Mouse (Mus musculus): Measurements from ENCODE around the gene Ahdc1. TPM values are rescaled to one million over a fixed set of nuclear protein-coding genes. Genes with fewer than 3 reads are reported as not detected.
A peak's percentile ranks its signal among the peaks of the same experiment; 100 is the strongest.

Ahdc1 gene
- polyA plus RNA-seq, 1 experiment from 2014 or later, result 9.0 TPM

DNA sequence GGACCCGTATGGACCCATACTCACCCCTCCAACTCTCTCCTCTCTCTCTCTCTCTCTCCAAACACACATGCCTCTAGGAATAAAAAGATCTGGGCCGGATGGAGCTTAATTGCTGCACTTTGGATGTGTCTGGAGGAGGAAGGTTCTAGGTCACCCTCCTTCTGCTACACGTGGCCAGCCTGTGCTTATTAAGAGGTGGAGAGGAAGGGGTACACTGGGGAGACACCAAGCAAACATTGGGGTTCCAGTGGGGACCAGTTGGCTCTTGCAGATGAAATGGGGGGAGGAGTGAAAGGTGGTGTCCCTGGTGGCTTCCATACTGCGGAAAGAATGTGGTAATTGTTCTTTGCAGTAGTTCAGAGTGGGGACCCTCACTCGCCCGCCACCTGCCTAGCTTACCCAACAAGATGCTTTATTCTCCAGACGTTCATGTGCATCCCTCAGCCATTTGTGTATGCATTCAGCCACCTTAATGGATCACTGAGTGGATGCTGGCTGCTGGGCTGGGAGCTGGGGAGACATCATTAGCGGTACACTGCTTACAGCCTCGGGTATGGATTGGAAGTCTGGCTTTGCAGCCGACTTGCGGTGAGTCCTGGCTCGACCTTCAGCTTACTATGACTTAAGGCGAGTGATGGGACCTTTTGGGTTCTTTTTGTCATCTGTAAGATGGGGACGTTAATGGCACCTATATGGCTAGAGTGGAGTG lies 104.8 kb downstream of the Ahdc1 start:
- WGBS, result 79% methylated on average over 14 of the region's 14 CpGs
- H3K4me3 ChIP-seq, result no peak overlapping the region
- no peak for DNase-seq (ENCODE audit: low spot score)
- no peaks in the 10 kb centered on the region for H3K36me3 ChIP-seq
- H3K4me1 ChIP-seq (replicated peaks), result peaks cover 40% of the 10 kb centered on the region
- H3K27ac ChIP-seq, result peak overlapping the region; percentile 87
- no peaks in the 10 kb centered on the region for H3K27me3 ChIP-seq (ENCODE audit: insufficient read depth, poor library complexity, severe bottlenecking)
- no peaks in the 10 kb centered on the region for H3K9me3 ChIP-seq

DNA sequence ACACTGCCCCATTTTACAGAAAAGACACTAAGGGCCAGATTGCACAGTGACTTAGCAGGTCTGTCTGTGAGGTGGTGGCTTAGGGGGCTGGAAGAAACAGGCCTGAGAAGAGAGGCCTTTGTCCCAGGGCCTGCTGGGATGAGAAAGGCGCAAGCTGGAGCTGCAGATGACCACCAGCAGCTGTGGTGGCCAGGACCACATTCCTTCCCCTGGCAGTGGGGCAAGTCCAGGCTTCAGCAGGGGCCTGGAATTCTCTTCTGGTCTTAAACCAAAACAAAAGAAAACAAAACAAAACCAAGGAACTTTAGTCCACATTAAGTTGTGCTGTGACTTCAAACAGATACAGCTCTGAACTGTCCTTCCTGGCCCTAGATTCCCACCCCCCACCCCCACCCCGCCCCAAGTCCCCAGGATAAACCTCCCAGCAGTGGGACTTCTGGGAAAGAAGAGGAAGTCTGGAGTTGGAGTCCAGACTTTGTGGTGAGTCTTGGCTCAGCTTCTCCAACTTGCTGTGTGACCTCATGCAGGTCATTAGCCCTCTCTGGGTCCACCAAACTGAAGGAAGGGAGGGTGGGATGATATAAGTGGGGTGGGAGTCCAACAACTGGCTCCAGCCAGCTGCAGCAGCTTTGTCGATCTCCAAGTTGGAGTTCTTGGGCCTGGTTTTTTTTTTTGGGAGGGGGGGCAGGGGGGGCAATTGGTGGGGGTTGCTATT lies 105.9 kb downstream of the Ahdc1 start:
- no peaks in the 10 kb centered on the region for H3K9me3 ChIP-seq
- no peak overlapping the region for H3K4me3 ChIP-seq
- H3K36me3 ChIP-seq, result no peaks in the 10 kb centered on the region
- no peak for DNase-seq (ENCODE audit: low spot score)
- no peaks in the 10 kb centered on the region for H3K27me3 ChIP-seq (ENCODE audit: insufficient read depth, poor library complexity, severe bottlenecking)
- 49% methylated on average over 3 of the region's 3 CpGs for WGBS
- peaks cover 48% of the 10 kb centered on the region for H3K4me1 ChIP-seq (replicated peaks)
- H3K27ac ChIP-seq, result peak overlapping the region; percentile 87

DNA sequence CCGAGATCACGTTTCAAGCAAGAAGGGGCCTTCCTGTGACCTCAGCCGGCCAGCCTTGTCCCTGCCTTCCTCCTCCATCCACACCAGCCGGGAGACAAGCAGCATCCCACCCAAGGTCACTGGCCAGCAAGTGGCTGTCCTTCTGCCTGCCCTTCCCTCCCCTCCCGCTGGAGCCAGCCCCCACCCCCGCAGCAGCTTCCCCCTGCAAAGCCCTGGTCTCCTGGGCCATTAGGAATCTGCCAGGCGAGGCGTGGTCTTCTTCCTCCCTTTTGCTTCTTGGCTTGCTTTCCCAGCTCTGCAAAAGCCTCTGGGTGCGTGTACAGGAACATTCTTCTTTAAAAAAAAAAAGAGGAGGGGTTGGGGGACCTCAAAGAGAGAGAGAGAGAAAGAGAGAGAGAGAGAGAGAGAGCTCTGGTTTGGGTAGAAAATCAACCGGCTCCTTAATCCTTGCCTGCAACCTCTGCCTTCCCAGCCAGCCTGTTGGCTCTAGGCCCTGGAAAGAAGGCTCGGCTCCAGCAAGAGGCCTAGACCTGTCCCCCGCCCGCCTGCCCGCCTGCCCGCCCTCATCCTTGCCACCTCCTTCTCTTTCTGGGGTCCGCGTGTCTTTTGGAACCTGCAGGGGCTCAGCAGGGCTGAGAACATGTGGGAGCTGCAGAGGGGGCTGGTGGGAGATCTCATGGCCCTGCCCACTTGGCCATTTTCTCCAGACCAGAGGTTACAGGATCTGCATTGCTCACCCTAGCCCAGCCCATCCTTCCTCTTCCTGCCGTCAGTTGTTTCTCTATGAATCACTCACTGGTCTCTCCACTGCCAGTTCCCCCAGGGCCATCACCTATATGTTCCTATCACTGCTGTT lies 106.7 kb downstream of the Ahdc1 start:
- Histone ChIP-seq H3K27me3 (ENCODE audit: insufficient read depth, poor library complexity, severe bottlenecking) (no peaks in the 10 kb centered on the region), H3K9me3 (no peaks in the 10 kb centered on the region), H3K4me3 (peak overlapping the region; percentile 24; the same call in 1 of the 2 replicates), H3K36me3 (no peaks in the 10 kb centered on the region), H3K4me1 (replicated peaks) (peaks cover 55% of the 10 kb centered on the region), H3K27ac (peak overlapping the region; percentile 87)
- peak; percentile 71 for DNase-seq (ENCODE audit: low spot score)
- WGBS, result 24% methylated on average over 18 of the region's 18 CpGs

DNA sequence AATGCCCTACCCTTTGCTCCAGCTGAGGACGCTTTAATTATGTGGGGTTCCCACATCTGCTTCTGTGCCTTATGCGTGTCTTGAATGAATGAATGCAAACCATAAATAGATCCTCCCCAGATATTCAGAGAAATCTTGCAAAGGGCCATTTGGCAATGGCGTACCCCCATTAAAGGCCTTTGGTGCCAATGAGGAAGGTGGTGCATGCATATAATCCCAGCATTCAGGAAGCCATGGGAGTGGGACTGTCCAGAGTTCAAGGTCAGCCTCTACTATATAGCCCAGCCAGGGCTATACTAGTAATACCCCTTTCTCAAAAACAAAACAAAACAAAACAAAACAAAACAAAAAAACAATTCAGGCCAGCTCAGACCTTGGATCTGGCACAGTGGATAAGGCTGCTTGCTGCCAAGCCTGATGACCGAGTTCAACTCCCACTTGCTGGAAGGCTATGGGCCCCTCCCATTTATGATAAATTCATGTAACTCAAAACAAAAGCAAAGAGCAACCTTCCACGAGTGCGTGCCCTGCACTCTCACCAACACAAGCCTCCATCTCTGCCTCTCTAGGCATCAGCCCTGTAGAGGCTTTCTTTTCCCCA lies 107.8 kb downstream of the Ahdc1 start:
- Histone ChIP-seq H3K27me3 (ENCODE audit: insufficient read depth, poor library complexity, severe bottlenecking) (no peaks in the 10 kb centered on the region), H3K9me3 (no peaks in the 10 kb centered on the region), H3K27ac (peak overlapping the region; percentile 29; the same call in 1 of the 2 replicates), H3K4me1 (replicated peaks) (peaks cover 49% of the 10 kb centered on the region), H3K36me3 (no peaks in the 10 kb centered on the region), H3K4me3 (no peak overlapping the region)
- 86% methylated on average over 6 of the region's 6 CpGs for WGBS
- DNase-seq (ENCODE audit: low spot score), result no peak

DNA sequence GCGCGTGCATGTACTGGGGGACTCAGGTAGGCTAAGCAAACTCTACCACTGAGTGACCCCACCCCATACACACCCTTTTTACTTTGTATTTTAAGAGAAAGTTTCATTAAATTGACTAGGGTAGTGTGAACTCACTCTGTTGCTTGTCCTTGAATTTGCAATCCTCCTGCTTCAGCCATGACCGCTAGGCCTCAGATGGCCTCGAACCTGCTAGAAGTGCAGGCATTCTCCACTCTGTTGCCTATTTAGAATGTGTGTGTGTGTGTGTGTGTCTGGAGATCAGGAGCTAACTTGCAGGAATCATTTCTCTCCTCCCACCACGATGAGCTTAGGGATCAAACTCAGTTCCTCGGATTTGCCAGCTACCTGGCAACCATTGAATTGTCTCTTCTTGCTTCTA lies 108.5 kb downstream of the Ahdc1 start:
- 88% methylated on average over 6 of the region's 6 CpGs for WGBS

DNA sequence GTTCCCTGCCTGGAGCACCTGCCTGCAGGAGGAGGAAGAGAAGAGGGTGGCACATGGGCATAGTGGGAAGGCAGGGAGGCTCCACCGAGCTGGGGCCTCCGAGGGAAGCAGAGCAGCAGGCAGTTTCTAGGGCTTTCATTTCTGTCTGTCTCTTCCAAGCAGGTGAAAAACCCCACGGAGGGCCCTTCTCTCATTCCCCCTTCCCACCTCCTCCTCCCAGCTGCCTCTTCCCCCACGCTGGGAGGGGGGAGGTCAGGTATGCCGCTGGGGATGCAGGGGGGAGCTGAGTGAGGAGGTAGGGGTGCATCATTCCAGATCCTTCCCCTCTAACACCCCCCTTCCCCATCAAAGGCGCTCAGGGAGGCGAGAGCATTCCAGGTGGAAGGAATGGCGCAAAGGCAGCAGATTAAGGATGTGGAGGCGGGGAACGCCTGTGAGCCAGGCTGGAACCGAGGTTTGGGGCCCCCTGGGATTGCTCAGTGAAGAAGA lies 109.8 kb downstream of the Ahdc1 start:
- 9% methylated on average over 11 of the region's 11 CpGs for WGBS
- H3K27ac ChIP-seq, result peak overlapping the region; percentile 31

More for the DNA sequence above, 108.5 kb downstream of the Ahdc1 start:
- H3K27me3 ChIP-seq (ENCODE audit: insufficient read depth, poor library complexity, severe bottlenecking), result no peaks in the 10 kb centered on the region
- H3K27ac ChIP-seq, result no peak overlapping the region
- DNase-seq (ENCODE audit: low spot score), result no peak
- peaks cover 49% of the 10 kb centered on the region for H3K4me1 ChIP-seq (replicated peaks)
- no peak overlapping the region for H3K4me3 ChIP-seq
- no peaks in the 10 kb centered on the region for H3K36me3 ChIP-seq
- H3K9me3 ChIP-seq, result peaks cover 4% of the 10 kb centered on the region; the same call in 1 of the 2 replicates

DNA sequence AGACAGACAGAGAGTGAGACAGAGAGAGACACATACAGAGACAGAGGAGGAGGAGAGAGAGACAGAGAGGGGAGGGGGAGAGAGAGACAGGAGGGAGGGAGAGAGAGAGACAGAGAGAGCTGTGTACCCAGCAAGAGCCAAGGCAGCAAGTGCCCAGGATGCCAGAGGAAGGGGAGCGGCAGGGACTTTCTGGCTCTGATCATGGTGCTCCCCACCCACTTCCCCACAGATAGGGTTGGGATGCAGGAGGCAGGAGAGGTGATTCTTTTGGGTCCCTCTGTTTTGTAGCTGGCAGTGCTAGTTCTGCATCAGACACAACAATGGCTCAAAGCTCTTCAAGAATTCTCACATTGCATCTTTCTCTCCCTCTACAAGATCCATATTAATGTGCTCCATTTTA lies 110.4 kb downstream of the Ahdc1 start:
- H3K4me3 ChIP-seq, result no peak overlapping the region

More for the DNA sequence above, 109.8 kb downstream of the Ahdc1 start:
- Histone ChIP-seq H3K27me3 (ENCODE audit: insufficient read depth, poor library complexity, severe bottlenecking) (no peaks in the 10 kb centered on the region), H3K4me3 (no peak overlapping the region; the same call in 1 of the 2 replicates), H3K36me3 (no peaks in the 10 kb centered on the region), H3K4me1 (replicated peaks) (peaks cover 44% of the 10 kb centered on the region), H3K9me3 (peaks cover 4% of the 10 kb centered on the region; the same call in 1 of the 2 replicates)
- DNase-seq (ENCODE audit: low spot score), result no peak

DNA sequence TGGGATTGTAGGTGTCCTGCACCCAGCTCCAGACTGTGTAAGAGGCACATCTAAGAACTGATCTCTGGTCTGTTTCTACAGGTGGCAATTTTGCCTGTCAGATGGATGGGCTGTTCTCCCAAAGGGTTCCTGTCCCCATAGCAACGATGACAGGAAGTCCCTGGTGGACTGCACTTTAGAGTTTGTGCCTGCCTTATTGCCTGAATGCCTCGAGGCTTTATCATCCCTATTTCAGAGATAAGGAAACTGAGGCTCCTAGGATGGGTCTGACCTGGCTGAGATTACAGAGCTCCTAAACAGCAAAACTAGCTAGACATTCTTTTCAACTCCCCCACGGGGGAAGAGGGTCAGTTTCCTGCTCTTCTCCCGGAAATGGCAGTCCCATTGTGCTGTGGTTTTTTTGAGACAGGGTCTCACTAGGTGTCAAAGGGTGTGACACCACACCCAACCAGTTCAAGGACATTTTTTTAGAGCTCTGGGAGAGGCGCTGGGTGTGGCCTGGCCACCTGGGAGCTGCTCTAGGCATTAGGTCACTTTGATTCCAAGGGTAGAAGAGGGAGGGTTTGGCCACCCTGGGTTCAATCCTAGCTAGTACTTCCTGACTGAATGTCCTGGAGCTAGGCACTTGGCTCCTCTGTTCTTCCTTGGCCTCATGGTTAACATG lies 111.0 kb downstream of the Ahdc1 start:
- H3K4me1 ChIP-seq (replicated peaks), result peaks cover 31% of the 10 kb centered on the region
- no peak overlapping the region for H3K4me3 ChIP-seq
- WGBS, result 52% methylated on average over 5 of the region's 5 CpGs
- no peak overlapping the region for H3K27ac ChIP-seq
- H3K36me3 ChIP-seq, result no peaks in the 10 kb centered on the region
- no peaks in the 10 kb centered on the region for H3K27me3 ChIP-seq (ENCODE audit: insufficient read depth, poor library complexity, severe bottlenecking)
- H3K9me3 ChIP-seq, result peaks cover 4% of the 10 kb centered on the region; the same call in 1 of the 2 replicates
- DNase-seq (ENCODE audit: low spot score), result no peak

More for the DNA sequence above, 110.4 kb downstream of the Ahdc1 start:
- H3K36me3 ChIP-seq, result no peaks in the 10 kb centered on the region
- H3K27ac ChIP-seq, result no peak overlapping the region; the same call in 1 of the 2 replicates
- no peak for DNase-seq (ENCODE audit: low spot score)
- no peaks in the 10 kb centered on the region for H3K27me3 ChIP-seq (ENCODE audit: insufficient read depth, poor library complexity, severe bottlenecking)
- WGBS, result 67% methylated on average over 1 of the region's 1 CpGs
- H3K4me1 ChIP-seq (replicated peaks), result peaks cover 38% of the 10 kb centered on the region
- H3K9me3 ChIP-seq, result peaks cover 4% of the 10 kb centered on the region; the same call in 1 of the 2 replicates

DNA sequence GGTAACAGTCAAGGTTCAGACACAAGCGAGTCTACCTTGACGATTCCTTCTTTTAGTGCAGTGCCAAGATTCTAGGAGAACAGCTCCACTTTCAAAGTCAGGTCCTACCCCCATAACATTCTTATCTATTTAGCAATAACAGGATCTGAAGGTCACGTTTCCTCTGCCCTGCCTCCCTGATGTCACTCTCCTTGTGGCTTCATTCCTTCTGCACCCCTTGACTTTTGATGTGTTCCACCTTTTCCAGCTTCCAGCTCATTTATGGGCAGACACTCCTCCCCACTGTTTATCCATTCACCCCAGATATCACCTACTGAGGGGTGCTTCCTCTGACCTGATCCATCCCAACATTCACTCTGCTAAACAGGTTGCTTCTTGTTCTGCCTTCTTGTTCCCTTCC lies 116.0 kb downstream of the Ahdc1 start:
- peaks cover 27% of the 10 kb centered on the region for H3K4me1 ChIP-seq (replicated peaks)
- H3K27ac ChIP-seq, result no peak overlapping the region
- H3K27me3 ChIP-seq (ENCODE audit: insufficient read depth, poor library complexity, severe bottlenecking), result no peaks in the 10 kb centered on the region
- no peaks in the 10 kb centered on the region for H3K36me3 ChIP-seq
- no peak for DNase-seq (ENCODE audit: low spot score)
- H3K9me3 ChIP-seq, result peaks cover 4% of the 10 kb centered on the region; the same call in 1 of the 2 replicates
- H3K4me3 ChIP-seq, result no peak overlapping the region
- WGBS, result 91% methylated on average over 3 of the region's 3 CpGs
